Mouse (Mus musculus): ENCODE measurements around the gene Zbtb3. TPM values are rescaled to one million over a fixed set of nuclear protein-coding genes. Genes with fewer than 3 reads are reported as not detected.
"Not testable (repeated sequence)": the region's sequence is repeated elsewhere in the genome, so short reads cannot be mapped to it uniquely, and the experiment has no call there.

The Zbtb3 gene
- polyA plus RNA-seq, 1 experiment from 2014 or later = 6.6 TPM

GRCm38 (mm10) chr19:8832971-8833370, 30.6 kb downstream of the Zbtb3 start:
- no peak for ATAC-seq (ENCODE audit: low FRiP score)
- peaks cover 77% of the 10 kb centered on the region for H3K36me3 ChIP-seq (replicated peaks)
- H3K4me3 ChIP-seq (replicated peaks) = no peak overlapping the region
- H3K9me3 ChIP-seq = no peaks in the 10 kb centered on the region
- no peak overlapping the region for H3K27ac ChIP-seq
- WGBS = 89% methylated on average over 4 of the region's 4 CpGs
- peaks cover 4% of the 10 kb centered on the region for H3K4me1 ChIP-seq
- H3K9ac ChIP-seq = no peak overlapping the region
- H3K27me3 ChIP-seq = no peaks in the 10 kb centered on the region
- H3K4me2 ChIP-seq = no peak overlapping the region

GRCm38 (mm10) chr19:8836327-8836726, 34.0 kb downstream of the Zbtb3 start:
- WGBS = 98% methylated on average over 10 of the region's 10 CpGs
- Histone ChIP-seq H3K4me1 (peaks cover 36% of the 10 kb centered on the region), H3K36me3 (replicated peaks) (peaks cover 44% of the 10 kb centered on the region), H3K27ac (peak overlapping the region; percentile 97)
- H3K27me3 ChIP-seq; ATAC-seq (ENCODE audit: low FRiP score); H3K9me3 ChIP-seq; H3K9ac ChIP-seq; H3K4me3 ChIP-seq (replicated peaks); H3K4me2 ChIP-seq: not testable (repeated sequence)

- Histone ChIP-seq H3K4me2 (peak within 1 kb of the TSS; percentile 84), H3K36me3 (replicated peaks) (peaks cover 34% of the 10 kb centered on the region), H3K9ac (peak within 1 kb of the TSS; percentile 70), H3K27me3 (no peaks in the 10 kb centered on the region), H3K4me1 (peaks cover 36% of the 10 kb centered on the region), H3K27ac (peak within 1 kb of the TSS; percentile 97), H3K4me3 (replicated peaks) (peak within 1 kb of the TSS; percentile 47), H3K9me3 (no peaks in the 10 kb centered on the region)
- WGBS = under 1% methylated on average over 38 of the region's 38 CpGs
- ATAC-seq (ENCODE audit: low FRiP score) = peak; percentile 74
These were observed 35.0 kb downstream of the Zbtb3 start, which contains the start of gene Bscl2 for GRCm38 (mm10) chr19:8837251-8837791. Gene Bscl2 (plus strand): TSS chr19:8837467.

- H3K27ac ChIP-seq = peak overlapping the region; percentile 97
- H3K36me3 ChIP-seq (replicated peaks) = peaks cover 33% of the 10 kb centered on the region
- H3K4me2 ChIP-seq = peak overlapping the region; percentile 84
- 15% methylated on average over 15 of the region's 15 CpGs for whole genome bisulfite sequencing
- peak overlapping the region; percentile 47 for H3K4me3 ChIP-seq (replicated peaks)
- peaks cover 36% of the 10 kb centered on the region for H3K4me1 ChIP-seq
- ATAC-seq (ENCODE audit: low FRiP score) = peak; percentile 10; the same call in 1 of the 2 replicates
- H3K27me3 ChIP-seq = no peaks in the 10 kb centered on the region
- peak overlapping the region; percentile 70 for H3K9ac ChIP-seq
- H3K9me3 ChIP-seq = no peaks in the 10 kb centered on the region
These were observed 35.8 kb downstream of the Zbtb3 start for GRCm38 (mm10) chr19:8838041-8838730.

- Histone ChIP-seq H3K9me3 (no peaks in the 10 kb centered on the region), H3K36me3 (replicated peaks) (peaks cover 22% of the 10 kb centered on the region)
- peak; percentile 82 for ATAC-seq (ENCODE audit: low FRiP score)
These were observed 37.0 kb downstream of the Zbtb3 start, which contains the start of gene Gng3 for GRCm38 (mm10) chr19:8839103-8839907. Gene Gng3 (minus strand): TSS chr19:8839194.

GRCm38 (mm10) chr19:8839908-8840791, 37.8 kb downstream of the Zbtb3 start:
- no peaks in the 10 kb centered on the region for H3K9me3 ChIP-seq
- H3K4me1 ChIP-seq = peaks cover 36% of the 10 kb centered on the region
- H3K4me2 ChIP-seq = peak overlapping the region; percentile 84
- peak overlapping the region; percentile 47 for H3K4me3 ChIP-seq (replicated peaks)
- peaks cover 16% of the 10 kb centered on the region for H3K36me3 ChIP-seq (replicated peaks)
- peak overlapping the region; percentile 75 for H3K27ac ChIP-seq
- 20% methylated on average over 29 of the region's 29 CpGs for WGBS
- H3K27me3 ChIP-seq = no peaks in the 10 kb centered on the region
- peak overlapping the region; percentile 70 for H3K9ac ChIP-seq
- ATAC-seq (ENCODE audit: low FRiP score) = peak; percentile 55

More at GRCm38 (mm10) chr19:8839103-8839907, 37.0 kb downstream of the Zbtb3 start, which contains the start of gene Gng3:
- peak within 1 kb of the TSS; percentile 97 for H3K27ac ChIP-seq
- no peaks in the 10 kb centered on the region for H3K27me3 ChIP-seq
- peak within 1 kb of the TSS; percentile 84 for H3K4me2 ChIP-seq
- peak within 1 kb of the TSS; percentile 47 for H3K4me3 ChIP-seq (replicated peaks)
- H3K4me1 ChIP-seq = peaks cover 36% of the 10 kb centered on the region
- peak within 1 kb of the TSS; percentile 70 for H3K9ac ChIP-seq
- WGBS = 33% methylated on average over 11 of the region's 11 CpGs

GRCm38 (mm10) chr19:8841012-8841411, 38.7 kb downstream of the Zbtb3 start:
- Histone ChIP-seq H3K4me3 (replicated peaks) (peak overlapping the region; percentile 47; the same call in 1 of the 2 replicates), H3K9ac (no peak overlapping the region; the same call in 1 of the 2 replicates), H3K4me1 (peaks cover 36% of the 10 kb centered on the region), H3K27me3 (no peaks in the 10 kb centered on the region), H3K4me2 (peak overlapping the region; percentile 84), H3K27ac (no peak overlapping the region), H3K36me3 (replicated peaks) (peaks cover 18% of the 10 kb centered on the region), H3K9me3 (no peaks in the 10 kb centered on the region)
- 93% methylated on average over 7 of the region's 7 CpGs for WGBS
- no peak for ATAC-seq (ENCODE audit: low FRiP score)

GRCm38 (mm10) chr19:8842961-8843360, 40.6 kb downstream of the Zbtb3 start:
- WGBS = 89% methylated on average over 6 of the region's 6 CpGs
- ATAC-seq (ENCODE audit: low FRiP score) = no peak
- Histone ChIP-seq H3K9me3 (no peaks in the 10 kb centered on the region), H3K4me2 (no peak overlapping the region), H3K36me3 (replicated peaks) (peaks cover 34% of the 10 kb centered on the region), H3K27ac (no peak overlapping the region), H3K4me3 (replicated peaks) (no peak overlapping the region), H3K9ac (no peak overlapping the region), H3K27me3 (no peaks in the 10 kb centered on the region), H3K4me1 (peaks cover 32% of the 10 kb centered on the region)

GRCm38 (mm10) chr19:8844371-8845129, 42.2 kb downstream of the Zbtb3 start:
- H3K27me3 ChIP-seq = no peaks in the 10 kb centered on the region
- H3K4me2 ChIP-seq = no peak overlapping the region
- H3K4me3 ChIP-seq (replicated peaks) = no peak overlapping the region
- peaks cover 44% of the 10 kb centered on the region for H3K36me3 ChIP-seq (replicated peaks)
- H3K27ac ChIP-seq = no peak overlapping the region
- H3K4me1 ChIP-seq = peaks cover 18% of the 10 kb centered on the region
- H3K9ac ChIP-seq = no peak overlapping the region
- ATAC-seq (ENCODE audit: low FRiP score) = no peak
- no peaks in the 10 kb centered on the region for H3K9me3 ChIP-seq
- 62% methylated on average over 5 of the region's 5 CpGs for WGBS

GRCm38 (mm10) chr19:8848356-8848755, 46.0 kb downstream of the Zbtb3 start:
- WGBS = 74% methylated on average over 5 of the region's 5 CpGs

GRCm38 (mm10) chr19:8850402-8850901, 48.1 kb downstream of the Zbtb3 start, which contains the start of gene Lrrn4cl:
Gene Lrrn4cl (plus strand): TSS chr19:8850768.
- no peaks in the 10 kb centered on the region for H3K9me3 ChIP-seq
- WGBS = 40% methylated on average over 7 of the region's 7 CpGs
- H3K27ac ChIP-seq = no peak within 1 kb of the TSS
- H3K9ac ChIP-seq = peak within 1 kb of the TSS; percentile 7; the same call in 1 of the 2 replicates
- no peaks in the 10 kb centered on the region for H3K4me1 ChIP-seq
- no peak for ATAC-seq (ENCODE audit: low FRiP score)
- H3K4me2 ChIP-seq = no peak within 1 kb of the TSS
- peaks cover 4% of the 10 kb centered on the region; the same call in 1 of the 2 replicates for H3K27me3 ChIP-seq
- H3K4me3 ChIP-seq (replicated peaks) = no peak within 1 kb of the TSS
- H3K36me3 ChIP-seq (replicated peaks) = peaks cover 35% of the 10 kb centered on the region

More at GRCm38 (mm10) chr19:8848356-8848755, 46.0 kb downstream of the Zbtb3 start:
- no peaks in the 10 kb centered on the region for H3K4me1 ChIP-seq
- no peak for ATAC-seq (ENCODE audit: low FRiP score)
- H3K9ac ChIP-seq = no peak overlapping the region
- H3K4me3 ChIP-seq (replicated peaks) = no peak overlapping the region
- no peak overlapping the region for H3K4me2 ChIP-seq
- H3K27me3 ChIP-seq = peaks cover 4% of the 10 kb centered on the region; the same call in 1 of the 2 replicates
- H3K27ac ChIP-seq = no peak overlapping the region
- peaks cover 35% of the 10 kb centered on the region for H3K36me3 ChIP-seq (replicated peaks)
- H3K9me3 ChIP-seq = no peaks in the 10 kb centered on the region

Data from forebrain, embryonic 12.5 days (tissue).